Mouse (Mus musculus): ENCODE data around the gene Allc. TPM values are rescaled to one million over a fixed set of nuclear protein-coding genes. Genes with fewer than 3 reads are reported as not detected.

The Allc gene
- total RNA-seq (2021): 1 to 10 TPM in 1 of 2 experiments, under 1 TPM in 1; 1.00 to 1.2 TPM
- long read RNA-seq, experiment 1: 0 reads
- long read RNA-seq, experiment 2: 0 reads

DNA sequence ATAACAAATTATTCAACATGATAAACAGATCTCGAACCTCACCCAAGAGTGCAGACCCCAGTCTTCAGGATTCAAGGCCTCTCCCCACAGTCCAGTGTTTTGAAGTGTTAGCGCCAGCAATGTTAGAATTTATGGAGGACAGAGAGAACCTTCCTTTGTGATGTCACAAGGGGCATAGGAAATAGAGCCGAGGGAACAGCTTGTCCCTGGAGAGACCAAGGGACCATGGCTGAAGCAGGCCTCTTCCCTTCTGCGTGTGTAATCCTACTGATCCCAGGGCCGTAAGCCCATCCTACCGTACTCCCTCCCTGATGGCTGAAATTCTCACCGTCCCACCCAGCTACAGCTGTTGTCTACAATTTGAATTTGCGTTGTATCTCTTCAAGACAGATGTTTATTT lies at the start of gene Allc:
TSS of gene Allc (minus strand) at position 101 of the 400 bp plus-strand sequence.
- DNase-seq (ENCODE audit: extremely low spot score in 1 of 2, low spot score in 2 of 2): no peak
- no peak within 1 kb of the TSS for H3K4me3 ChIP-seq
- no peak within 1 kb of the TSS for H3K27ac ChIP-seq
- intact Hi-C loops (cut with DNase I): no loop called here
- TF ChIP-seq CTCF (IDR thresholded peaks at IDR 0.05): no peak

DNA sequence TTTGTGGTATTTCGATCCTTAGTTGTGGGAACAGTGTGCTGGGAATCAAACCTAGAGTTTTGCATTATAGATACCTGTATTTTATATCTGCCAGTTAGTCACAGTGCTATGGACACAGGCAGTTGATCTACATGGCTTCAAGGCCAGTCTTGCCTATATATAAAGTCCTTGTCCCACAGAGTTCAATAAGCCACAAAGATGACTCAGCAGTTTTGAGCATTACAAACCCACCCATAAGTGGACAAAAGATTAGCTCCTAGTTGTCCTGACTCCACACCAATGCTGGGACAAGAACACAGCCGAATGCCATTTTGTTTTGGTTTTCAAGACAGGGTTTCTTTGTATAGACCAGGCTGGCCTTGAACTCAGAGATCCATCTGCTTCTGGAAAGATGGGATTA lies 46.1 kb upstream of the Allc start:
- Histone ChIP-seq H3K4me3 (no peak overlapping the region), H3K27ac (no peak overlapping the region)
- intact Hi-C loops (cut with DNase I): no loop called here
- no peak for TF ChIP-seq CTCF (IDR thresholded peaks at IDR 0.05)
- DNase-seq (ENCODE audit: extremely low spot score in 1 of 2, low spot score in 2 of 2): no peak

DNA sequence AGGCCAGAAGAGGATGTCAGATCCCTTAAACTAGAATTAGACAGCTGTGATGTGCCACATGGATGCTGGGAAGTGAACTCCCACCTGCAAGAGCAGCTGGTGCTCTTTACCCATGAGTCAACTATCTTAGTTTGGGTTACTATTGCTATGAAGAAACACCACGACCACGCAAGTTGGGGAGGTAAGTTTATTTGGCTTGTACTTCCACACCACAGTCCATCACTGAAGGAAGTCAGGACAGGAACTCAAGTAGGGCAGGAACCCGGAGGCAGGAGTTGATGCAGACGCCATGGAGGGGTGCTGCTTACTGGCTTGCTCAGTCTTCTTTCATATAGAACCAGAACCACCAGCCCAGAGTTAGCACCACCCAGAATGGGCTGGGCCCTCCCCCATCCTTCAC lies 44.8 kb upstream of the Allc start:
- TF ChIP-seq CTCF (IDR thresholded peaks at IDR 0.05): no peak
- Histone ChIP-seq H3K27ac (no peak overlapping the region), H3K4me3 (no peak overlapping the region)
- intact Hi-C loops (cut with DNase I): no loop called here
- DNase-seq (ENCODE audit: extremely low spot score in 1 of 2, low spot score in 2 of 2): no peak

- no peak for TF ChIP-seq CTCF (IDR thresholded peaks at IDR 0.05)
- Histone ChIP-seq H3K4me3 (no peak overlapping the region), H3K27ac (no peak overlapping the region)
- no peak for DNase-seq (ENCODE audit: extremely low spot score in 1 of 2, low spot score in 2 of 2)
- intact Hi-C loops (cut with DNase I): no loop called here
Measured at GRCm38 (mm10) chr12:28625407-28625806, 43.1 kb upstream of the Allc start.

DNA sequence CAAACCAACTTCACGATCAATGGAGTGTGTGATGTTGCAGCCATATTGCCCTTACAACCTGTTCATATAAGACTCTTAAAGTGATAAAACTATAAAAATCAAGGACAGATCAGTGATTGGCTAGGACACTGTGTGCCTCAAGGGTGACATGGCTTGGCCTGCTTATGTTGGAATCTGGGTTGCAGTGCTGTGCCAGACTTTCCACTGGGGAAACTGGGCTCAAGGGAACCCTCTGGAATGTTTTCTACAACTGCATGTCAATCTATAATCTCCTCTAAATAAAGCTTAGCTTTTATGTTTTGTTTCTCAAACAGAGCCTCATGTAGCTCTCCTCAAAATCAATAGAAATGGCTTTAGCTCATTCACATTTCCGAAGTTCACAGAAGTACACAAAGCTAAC lies 41.9 kb upstream of the Allc start:
- Histone ChIP-seq H3K4me3 (no peak overlapping the region), H3K27ac (no peak overlapping the region)
- DNase-seq (ENCODE audit: extremely low spot score in 1 of 2, low spot score in 2 of 2): no peak
- TF ChIP-seq CTCF (IDR thresholded peaks at IDR 0.05): no peak
- intact Hi-C loops (cut with DNase I): no loop called here

DNA sequence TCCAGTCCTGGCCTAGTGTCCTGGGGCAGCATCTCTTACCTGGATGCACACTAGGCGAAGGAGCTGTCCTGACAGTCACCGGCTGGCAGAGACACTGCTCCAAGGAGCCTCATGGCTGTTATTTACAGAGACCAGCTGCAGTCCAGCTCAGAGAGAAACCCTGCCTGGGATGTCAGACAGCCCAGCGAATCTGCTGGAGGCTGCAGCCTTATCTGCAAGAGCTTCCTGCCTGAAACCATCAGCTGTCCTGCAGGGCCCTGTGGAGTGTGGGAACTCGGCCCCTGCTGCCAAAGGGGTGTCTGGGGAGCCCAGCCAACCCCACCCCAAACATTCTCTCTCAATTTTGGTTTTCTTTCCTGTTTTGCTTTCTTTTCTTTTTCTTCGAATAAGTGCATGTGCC lies 40.9 kb upstream of the Allc start, which contains the start of gene Colec11:
TSS of gene Colec11 (minus strand) at position 183 of the 400 bp plus-strand sequence.
- no peak within 1 kb of the TSS for H3K4me3 ChIP-seq
- intact Hi-C loops (cut with DNase I): no loop called here
- no peak within 1 kb of the TSS; the same call in 1 of the 2 replicates for H3K27ac ChIP-seq
- DNase-seq (ENCODE audit: extremely low spot score in 1 of 2, low spot score in 2 of 2): no peak
- no peak for TF ChIP-seq CTCF (IDR thresholded peaks at IDR 0.05)

DNA sequence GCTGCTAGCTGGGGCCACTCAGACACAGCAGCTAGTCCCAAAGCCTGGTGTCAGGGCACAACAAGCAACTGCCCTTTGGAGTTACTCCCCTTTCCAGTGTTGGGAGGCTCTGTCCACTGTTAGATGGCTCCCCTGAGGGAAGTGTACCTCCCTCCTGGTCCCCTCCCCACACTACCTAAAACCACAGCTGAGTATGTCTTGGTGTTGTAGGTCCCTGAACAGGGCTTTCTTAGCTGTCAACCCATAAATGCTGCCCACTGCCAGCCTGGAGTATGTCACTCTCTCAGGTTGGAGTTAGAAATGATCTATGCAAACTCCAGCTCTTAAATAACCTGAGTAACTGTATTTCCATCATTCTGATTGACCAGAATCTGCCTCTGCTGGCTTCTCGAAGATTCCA lies 40.3 kb upstream of the Allc start:
- DNase-seq (ENCODE audit: extremely low spot score in 1 of 2, low spot score in 2 of 2): no peak
- intact Hi-C loops (cut with DNase I): no loop called here
- TF ChIP-seq CTCF (IDR thresholded peaks at IDR 0.05): no peak
- H3K27ac ChIP-seq: no peak overlapping the region; the same call in 1 of the 2 replicates
- no peak overlapping the region for H3K4me3 ChIP-seq

- TF ChIP-seq CTCF (IDR thresholded peaks at IDR 0.05): no peak
- peak overlapping the region; percentile 48 for H3K27ac ChIP-seq
Measured at GRCm38 (mm10) chr12:28622167-28622532, 39.8 kb upstream of the Allc start.

DNA sequence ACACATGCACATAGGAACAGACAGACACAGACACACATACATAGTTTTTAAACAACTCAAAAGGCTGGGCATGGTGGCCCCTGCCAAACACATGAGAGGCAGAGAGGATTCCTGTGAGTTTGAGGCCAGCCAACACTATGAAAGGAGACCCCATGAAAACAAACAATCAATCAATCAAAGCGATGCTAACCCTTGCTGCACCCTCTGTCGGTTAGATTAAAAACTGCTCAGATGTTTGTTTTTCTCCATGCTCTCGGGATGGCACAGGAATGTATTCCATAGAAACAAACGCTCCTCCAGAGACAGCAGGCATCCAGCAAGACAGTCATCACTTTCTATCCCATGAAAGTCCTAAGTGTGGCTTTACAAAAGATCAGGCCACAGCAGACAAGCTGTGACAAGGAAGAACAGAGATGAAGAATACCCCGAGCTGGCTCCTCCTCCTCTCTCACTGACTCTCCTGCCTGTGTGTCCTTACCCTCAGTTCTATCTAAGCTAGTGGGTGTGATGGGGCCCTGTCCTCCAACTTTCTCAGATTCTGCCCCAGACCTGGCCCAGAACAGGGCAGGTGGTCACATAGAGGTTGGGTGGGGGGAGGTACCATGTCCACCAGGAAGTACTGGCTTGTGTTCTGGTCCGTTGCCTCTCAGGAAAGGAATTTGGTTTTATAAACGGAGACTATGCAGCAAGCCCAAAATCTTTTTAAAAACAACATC lies 39.3 kb upstream of the Allc start:
- DNase-seq (ENCODE audit: extremely low spot score in 1 of 2, low spot score in 2 of 2): no peak
- Histone ChIP-seq H3K27ac (peak overlapping the region; percentile 48), H3K4me3 (no peak overlapping the region)
- TF ChIP-seq CTCF (IDR thresholded peaks at IDR 0.05): peak; percentile 8; the same call in 1 of the 2 replicates
- intact Hi-C loops (cut with DNase I): no loop called here

More at GRCm38 (mm10) chr12:28622167-28622532, 39.8 kb upstream of the Allc start:
- H3K4me3 ChIP-seq: no peak overlapping the region
- intact Hi-C loops (cut with DNase I): no loop called here
- no peak for DNase-seq (ENCODE audit: extremely low spot score in 1 of 2, low spot score in 2 of 2)

DNA sequence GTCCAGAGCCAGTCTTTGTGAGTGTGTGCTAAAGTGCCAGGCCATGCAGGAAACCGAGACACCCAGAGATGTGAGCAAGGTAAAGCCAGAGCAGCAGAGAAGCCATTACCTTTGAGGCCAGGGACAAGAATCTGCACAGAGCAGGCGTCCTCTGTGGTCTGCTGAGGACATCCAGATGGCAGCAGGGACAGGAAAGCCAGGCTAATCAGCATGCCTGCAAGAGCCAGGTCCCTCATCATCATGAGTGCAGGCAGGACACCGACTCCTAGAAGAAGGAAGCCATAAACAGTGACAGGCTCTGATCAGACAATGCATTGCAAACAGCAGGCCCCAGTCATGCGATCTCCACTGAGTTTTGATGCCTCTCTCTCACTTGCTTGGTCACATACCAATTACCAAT lies 35.0 kb upstream of the Allc start:
- Histone ChIP-seq H3K27ac (no peak overlapping the region), H3K4me3 (no peak overlapping the region)
- intact Hi-C loops (cut with DNase I): no loop called here
- no peak for DNase-seq (ENCODE audit: extremely low spot score in 1 of 2, low spot score in 2 of 2)
- no peak for TF ChIP-seq CTCF (IDR thresholded peaks at IDR 0.05)

DNA sequence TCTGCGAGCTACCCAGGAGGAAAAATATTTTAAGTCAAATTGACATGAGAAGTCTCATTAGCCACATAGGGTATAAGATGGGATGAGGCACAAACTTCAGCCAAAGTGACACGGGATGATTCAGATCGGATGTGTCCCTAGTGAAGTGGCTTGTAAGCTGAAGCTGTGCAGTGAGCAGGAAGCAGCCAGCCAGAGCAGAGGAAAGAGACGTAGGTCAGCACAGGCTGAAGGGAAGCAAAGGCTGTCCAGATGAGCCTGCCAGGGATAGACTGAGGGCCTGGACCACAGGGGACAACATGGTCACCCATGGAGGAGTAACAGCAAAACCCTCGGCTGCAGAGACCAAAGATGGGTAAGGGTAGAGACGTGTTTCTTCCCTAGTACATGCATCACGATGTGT lies 32.1 kb upstream of the Allc start:
- intact Hi-C loops (cut with DNase I): no loop called here
- Histone ChIP-seq H3K4me3 (no peak overlapping the region), H3K27ac (no peak overlapping the region)
- TF ChIP-seq CTCF (IDR thresholded peaks at IDR 0.05): no peak
- no peak for DNase-seq (ENCODE audit: extremely low spot score in 1 of 2, low spot score in 2 of 2)

- Histone ChIP-seq H3K4me3 (no peak overlapping the region), H3K27ac (no peak overlapping the region)
- intact Hi-C loops (cut with DNase I): no loop called here
- peak; percentile 38 to 54 for DNase-seq (ENCODE audit: extremely low spot score in 1 of 2, low spot score in 2 of 2)
- no peak for TF ChIP-seq CTCF (IDR thresholded peaks at IDR 0.05)
Measured at GRCm38 (mm10) chr12:28612391-28612790, 30.1 kb upstream of the Allc start.

All from left cerebral cortex, adult 2 months (tissue).